Mouse (Mus musculus): ENCODE measurements around the gene Stk35.

Gene Stk35

GRCm38 (mm10) chr2:129800271-129800903, at the start of gene Stk35:
Gene Stk35, plus strand, starts transcription at chr2:129800517.
- DNase-seq: peak; percentile 86

GRCm38 (mm10) chr2:129782046-129782445, 18.3 kb upstream of the Stk35 start:
- no peak for DNase-seq

- DNase-seq: no peak
These were observed 3.8 kb upstream of the Stk35 start for GRCm38 (mm10) chr2:129796501-129796900.

- DNase-seq: no peak
These were observed 2.6 kb upstream of the Stk35 start for GRCm38 (mm10) chr2:129797709-129798108.

GRCm38 (mm10) chr2:129798410-129798809, 1.9 kb upstream of the Stk35 start:
- DNase-seq: no peak

- no peak for DNase-seq
These were observed 550 bp downstream of the Stk35 start for GRCm38 (mm10) chr2:129800904-129801230.

- peak; percentile 93 for DNase-seq
These were observed 1.1 kb downstream of the Stk35 start for GRCm38 (mm10) chr2:129801231-129802029.

- no peak for DNase-seq
These were observed 5.2 kb downstream of the Stk35 start for GRCm38 (mm10) chr2:129805486-129805885.

GRCm38 (mm10) chr2:129806486-129806885, 6.2 kb downstream of the Stk35 start:
- DNase-seq: no peak

- no peak for DNase-seq
These were observed 10.2 kb downstream of the Stk35 start for GRCm38 (mm10) chr2:129810563-129810962.

- DNase-seq: no peak
These were observed 13.7 kb downstream of the Stk35 start for GRCm38 (mm10) chr2:129814033-129814432.

- DNase-seq: no peak
These were observed 14.8 kb downstream of the Stk35 start for GRCm38 (mm10) chr2:129815076-129815475.

GRCm38 (mm10) chr2:129817603-129818257, 17.4 kb downstream of the Stk35 start:
- no peak for DNase-seq

- DNase-seq: no peak
These were observed 18.6 kb downstream of the Stk35 start for GRCm38 (mm10) chr2:129818868-129819267.

GRCm38 (mm10) chr2:129819531-129819930, 19.2 kb downstream of the Stk35 start:
- DNase-seq: no peak

- no peak for DNase-seq
These were observed 19.6 kb downstream of the Stk35 start for GRCm38 (mm10) chr2:129819951-129820350.

- peak; percentile 52 for DNase-seq
These were observed 20.7 kb downstream of the Stk35 start for GRCm38 (mm10) chr2:129821021-129821420.

GRCm38 (mm10) chr2:129821568-129821967, 21.3 kb downstream of the Stk35 start:
- no peak for DNase-seq

GRCm38 (mm10) chr2:129823310-129823709, 23.0 kb downstream of the Stk35 start:
- no peak for DNase-seq

GRCm38 (mm10) chr2:129824254-129824653, 23.9 kb downstream of the Stk35 start:
- no peak for DNase-seq

- DNase-seq: no peak
These were observed 25.8 kb downstream of the Stk35 start for GRCm38 (mm10) chr2:129826141-129826540.

- DNase-seq: no peak
These were observed 32.7 kb downstream of the Stk35 start for GRCm38 (mm10) chr2:129832993-129833392.

GRCm38 (mm10) chr2:129834221-129834620, 33.9 kb downstream of the Stk35 start:
- DNase-seq: no peak

GRCm38 (mm10) chr2:129834881-129835280, 34.6 kb downstream of the Stk35 start:
- no peak for DNase-seq
